Mouse (Mus musculus) small intestine, adult 2 months (tissue): ENCODE measurements at regions not wholly inside any gene's neighbourhood (a gene's known extent, or its start where the extent isn't known, plus 50 kb on each side); places are given as distances from the start of the nearest gene placed in this dataset.

Experiments
- H3K27ac ChIP-seq: fragments of 200-500 bp; 2 replicates; pipeline ENCODE4 v1.5.1; 2012; ENCODE audit warnings: low read depth, low read length, control low read depth, inconsistent platforms; ENCODE audit not compliant: insufficient read depth
- H3K27me3 ChIP-seq: fragments of 200-500 bp; 2 replicates; pipeline ENCODE4 v1.6.1; 2012; ENCODE audit warnings: mild to moderate bottlenecking, moderate library complexity, low read length, inconsistent platforms; ENCODE audit not compliant: control insufficient read depth, insufficient read depth
- H3K36me3 ChIP-seq: fragments of 200-500 bp; 2 replicates; pipeline ENCODE4 v1.6.1; 2012; ENCODE audit warnings: mild to moderate bottlenecking, low read length, control low read depth, inconsistent platforms; ENCODE audit not compliant: control insufficient read depth, insufficient read depth
- H3K4me1 ChIP-seq: fragments of 200-500 bp; 2 replicates; pipeline ENCODE4 v1.6.1; 2012; ENCODE audit warnings: low read length, inconsistent platforms, mixed read lengths; ENCODE audit not compliant: control insufficient read depth, insufficient read depth, insufficient read length
- H3K4me3 ChIP-seq: fragments of 200-500 bp; 2 replicates; pipeline ENCODE4 v1.5.1; 2012; ENCODE audit warnings: low read depth, mild to moderate bottlenecking, control low read depth, inconsistent platforms, low read length, moderate library complexity
- CTCF ChIP-seq: fragments of 200-500 bp; IDR thresholded peaks from 2 replicates; pipeline ENCODE4 v1.5.1; 2012; ENCODE audit warnings: low read depth, mild to moderate bottlenecking, control low read depth, inconsistent platforms, low read length, moderate library complexity, mixed read lengths; ENCODE audit not compliant: insufficient replicate concordance, insufficient read length; ENCODE audit errors: extremely low read depth
- POLR2A ChIP-seq: fragments of 200-500 bp; IDR thresholded peaks from 2 replicates; pipeline ENCODE4 v1.6.1; 2012; ENCODE audit warnings: low read depth, mild to moderate bottlenecking, control low read depth, inconsistent platforms, low read length, moderate library complexity
- WGBS: fragments of 180-500 bp; shearing (Covaris S2); methylation state at CpG from one replicate; pipeline ENCODE4 v1.1.7; 2018; 5-methylcytosine and 5-hydroxymethylcytosine counted together

DNA sequence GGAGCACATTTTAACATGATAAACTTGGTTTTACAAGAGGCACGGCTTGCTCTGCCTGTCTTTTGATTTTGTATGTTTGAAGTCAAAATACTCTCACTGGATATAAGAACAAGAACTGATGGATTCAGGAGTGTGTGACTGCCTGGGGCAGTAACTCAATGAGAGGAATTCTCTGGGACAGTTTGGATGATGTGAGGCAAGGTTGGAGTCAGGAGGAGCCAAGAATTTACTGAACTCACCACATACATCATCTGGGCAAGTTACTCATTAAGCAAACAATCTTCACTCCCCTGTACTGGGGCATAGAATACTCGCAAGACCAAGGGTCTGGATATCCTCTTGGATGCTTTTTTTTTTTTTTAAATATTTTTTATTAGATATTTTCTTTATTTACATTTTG lies 87.7 kb upstream of the 4933412E24Rik start:
- TF ChIP-seq POLR2A (no peak), CTCF (no peak)
- 58% methylated on average over 2 of the region's 2 CpGs for WGBS
- H3K36me3 ChIP-seq, result no peaks in the 10 kb centered on the region

DNA sequence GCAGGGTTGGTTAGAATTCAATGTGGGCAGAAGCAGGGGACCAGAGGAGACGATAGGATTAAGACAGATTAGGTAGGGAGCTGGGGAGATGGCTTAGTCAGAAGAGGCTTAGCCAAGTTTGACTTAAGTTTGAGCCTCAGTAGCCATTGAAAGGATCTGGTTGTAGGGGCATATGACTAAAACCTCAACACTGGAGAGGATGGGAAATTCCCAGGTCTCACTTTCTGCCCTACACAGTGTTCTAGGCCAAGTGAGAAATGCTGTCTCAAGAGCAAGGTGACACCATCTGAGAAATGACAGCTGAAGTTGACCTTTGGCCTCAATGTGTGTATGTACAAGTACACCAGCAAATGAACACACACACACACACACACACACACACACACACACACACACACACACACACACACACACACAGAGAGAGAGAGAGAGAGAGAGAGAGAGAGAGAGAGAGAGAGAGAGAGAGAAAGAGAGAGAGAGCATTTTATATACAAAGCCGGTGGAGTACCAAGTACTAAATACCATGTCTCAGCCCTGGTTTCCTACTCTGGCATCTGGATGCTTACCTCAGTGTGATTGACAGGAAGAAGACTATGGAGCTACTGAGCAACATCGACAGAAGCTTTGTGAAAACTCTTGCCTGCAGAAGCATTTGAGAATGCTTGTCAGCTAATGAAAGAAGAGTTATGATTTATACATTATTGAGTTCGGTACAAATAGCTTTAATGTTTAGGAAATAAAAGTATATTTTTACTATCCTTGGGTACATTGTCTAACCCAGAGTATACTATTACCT lies 85.3 kb upstream of the 4933412E24Rik start:
- no peak overlapping the region for H3K27ac ChIP-seq
- TF ChIP-seq POLR2A (no peak), CTCF (no peak)
- no peak overlapping the region for H3K4me3 ChIP-seq
- H3K4me1 ChIP-seq, result no peaks in the 10 kb centered on the region
- H3K36me3 ChIP-seq, result no peaks in the 10 kb centered on the region
- H3K27me3 ChIP-seq, result no peaks in the 10 kb centered on the region
- 82% methylated on average over 4 of the region's 4 CpGs for WGBS

More for the DNA sequence above, 87.7 kb upstream of the 4933412E24Rik start:
- Histone ChIP-seq H3K4me1 (no peaks in the 10 kb centered on the region), H3K4me3 (no peak overlapping the region), H3K27me3 (no peaks in the 10 kb centered on the region), H3K27ac (no peak overlapping the region)

- Histone ChIP-seq H3K27ac (no peak overlapping the region), H3K36me3 (no peaks in the 10 kb centered on the region), H3K4me1 (no peaks in the 10 kb centered on the region), H3K27me3 (no peaks in the 10 kb centered on the region), H3K4me3 (no peak overlapping the region)
- peak; percentile 66; the same call in 1 of the 2 replicates for TF ChIP-seq CTCF
- TF ChIP-seq POLR2A, result no peak
- 12% methylated on average over 4 of the region's 4 CpGs for WGBS
Observed at GRCm38 (mm10) chr15:60097141-60097540, 80.7 kb upstream of the 4933412E24Rik start.

- no peak overlapping the region for H3K27ac ChIP-seq
- WGBS, result 84% methylated on average over 4 of the region's 4 CpGs
- H3K36me3 ChIP-seq, result no peaks in the 10 kb centered on the region
- no peaks in the 10 kb centered on the region for H3K4me1 ChIP-seq
- no peak for TF ChIP-seq POLR2A
- no peak for TF ChIP-seq CTCF
- H3K27me3 ChIP-seq, result no peaks in the 10 kb centered on the region
- no peak overlapping the region for H3K4me3 ChIP-seq
Observed at GRCm38 (mm10) chr15:60096131-60096530, 79.7 kb upstream of the 4933412E24Rik start.

GRCm38 (mm10) chr15:60089921-60090320 lies 73.5 kb upstream of the 4933412E24Rik start:
- no peak for TF ChIP-seq POLR2A
- TF ChIP-seq CTCF, result no peak
- H3K27me3 ChIP-seq, result no peaks in the 10 kb centered on the region

DNA sequence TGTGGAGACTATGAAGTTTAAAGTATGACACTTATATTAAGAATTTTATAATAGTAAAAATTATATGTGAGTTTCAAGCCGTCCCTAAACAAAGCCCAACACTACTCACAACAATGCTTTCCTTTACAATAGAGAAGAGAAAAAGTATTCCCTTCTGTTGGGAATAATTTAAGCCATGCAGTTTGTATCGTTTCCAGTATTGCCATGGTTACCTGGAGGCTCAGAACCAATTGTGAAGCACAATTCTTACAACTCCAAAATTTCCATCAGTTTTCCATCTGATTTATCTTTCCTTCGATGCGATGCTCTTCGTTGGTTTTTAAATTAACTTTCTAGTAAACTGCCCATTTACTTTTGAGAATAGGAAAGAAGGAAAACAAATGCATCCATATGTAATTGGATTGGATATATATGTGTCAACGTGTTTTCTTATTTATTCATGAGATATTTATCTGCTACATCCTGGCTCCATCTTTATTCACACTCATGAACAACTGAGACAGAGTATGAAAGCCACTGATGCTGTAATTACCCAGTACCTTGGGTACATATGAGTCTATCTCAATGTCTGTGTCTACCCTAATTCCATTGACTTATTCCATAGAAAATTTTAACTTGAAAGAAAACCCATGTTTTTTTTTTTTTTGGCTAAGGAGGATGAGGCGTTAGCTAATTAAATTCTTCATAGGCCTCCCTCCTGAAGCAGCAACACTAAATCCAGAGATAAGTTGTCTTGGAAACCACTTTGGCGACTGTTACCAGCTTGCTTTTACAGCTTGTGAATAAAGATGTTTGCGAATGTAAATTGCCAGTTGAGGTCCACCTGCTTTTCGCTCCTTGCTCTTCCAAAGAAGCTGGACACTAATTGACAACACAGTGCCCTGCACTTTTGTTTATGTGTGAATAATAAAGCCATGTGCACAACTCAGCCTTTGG lies 72.8 kb upstream of the 4933412E24Rik start:
- 80% methylated on average over 10 of the region's 10 CpGs for WGBS
- H3K27me3 ChIP-seq, result no peaks in the 10 kb centered on the region
- no peaks in the 10 kb centered on the region for H3K4me1 ChIP-seq
- no peaks in the 10 kb centered on the region for H3K36me3 ChIP-seq
- TF ChIP-seq CTCF (no peak), POLR2A (no peak)
- no peak overlapping the region for H3K4me3 ChIP-seq
- no peak overlapping the region for H3K27ac ChIP-seq

More at GRCm38 (mm10) chr15:60089921-60090320, 73.5 kb upstream of the 4933412E24Rik start:
- no peak overlapping the region for H3K4me3 ChIP-seq
- no peaks in the 10 kb centered on the region for H3K36me3 ChIP-seq
- no peak overlapping the region for H3K27ac ChIP-seq
- WGBS, result 91% methylated on average over 5 of the region's 5 CpGs
- H3K4me1 ChIP-seq, result no peaks in the 10 kb centered on the region
